Mouse (Mus musculus) testis, adult 2 months (tissue): ENCODE results near the gene Hdac7.

Experiments
- CTCF ChIP-seq: fragments of 200-500 bp; IDR thresholded peaks from 2 replicates; pipeline ENCODE4 v1.5.1; 2012; ENCODE audit warnings: low read depth, mild to moderate bottlenecking, inconsistent platforms, low read length, moderate library complexity; ENCODE audit not compliant: control insufficient read depth, insufficient read depth, insufficient replicate concordance
- POLR2A ChIP-seq: fragments of 200-500 bp; IDR thresholded peaks from 2 replicates; pipeline ENCODE4 v1.6.1; 2012; ENCODE audit warnings: low read depth, mild to moderate bottlenecking, inconsistent platforms, low read length, moderate library complexity; ENCODE audit not compliant: control insufficient read depth

DNA sequence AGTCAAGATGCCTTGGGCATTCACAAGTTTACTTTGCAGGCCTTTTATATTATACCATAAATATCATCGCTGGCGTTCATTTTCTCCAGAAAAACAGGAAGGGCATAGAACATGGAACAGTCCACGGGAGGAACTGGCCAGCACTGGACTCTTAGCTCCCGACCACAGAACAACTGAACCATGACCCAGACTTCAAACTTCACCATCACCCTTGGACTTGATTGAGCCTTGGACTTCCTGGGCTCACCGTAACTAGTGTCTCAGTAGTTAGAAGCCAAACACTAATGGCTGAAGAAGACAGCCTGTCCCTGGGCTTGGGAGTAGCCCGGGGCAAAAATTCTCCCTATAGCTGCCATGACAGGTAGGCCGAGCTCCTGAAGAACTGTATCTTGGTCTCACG, 37.1 kb upstream of the Hdac7 start:
- TF ChIP-seq CTCF (no peak), POLR2A (no peak)
